Mouse (Mus musculus): ENCODE measurements around the gene Adamts6. TPM values are rescaled to one million over a fixed set of nuclear protein-coding genes. Genes with fewer than 3 reads are reported as not detected.
A peak's percentile ranks its signal among the peaks of the same experiment; 100 is the strongest.

The Adamts6 gene
- polyA plus RNA-seq, 1 experiment from 2014 or later = 3.6 TPM

DNA sequence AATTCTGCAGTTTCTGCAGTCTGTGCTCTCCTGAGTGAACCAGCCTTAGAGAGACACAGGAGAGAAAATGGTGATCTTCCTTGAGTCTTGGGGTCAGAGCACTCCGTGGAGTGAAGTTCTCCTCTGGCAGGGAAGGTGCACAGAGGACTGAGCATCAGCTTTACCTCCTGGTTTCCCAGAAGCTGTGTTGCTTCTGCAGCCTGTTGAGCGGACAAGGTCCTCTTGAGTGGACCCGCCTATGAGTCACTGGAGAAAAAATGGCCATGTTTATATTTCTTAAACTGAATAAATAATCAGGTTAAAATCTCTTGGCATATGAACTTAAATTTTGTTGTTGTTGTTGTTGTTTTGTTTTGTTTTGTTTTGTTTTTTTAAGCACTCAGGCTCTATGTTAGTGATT lies 41.7 kb downstream of the Adamts6 start:
- H3K36me3 ChIP-seq (ENCODE audit: control insufficient read depth, insufficient read depth, low read length) = no peaks in the 10 kb centered on the region
- no peak overlapping the region for H3K4me3 ChIP-seq (ENCODE audit: low read length)
- H3K4me2 ChIP-seq (ENCODE audit: low read depth, low read length) = no peak overlapping the region
- H3K4me1 ChIP-seq (replicated peaks; ENCODE audit: control insufficient read depth, insufficient read depth, low read length) = peaks cover 5% of the 10 kb centered on the region; the same call in 1 of the 2 replicates
- no peaks in the 10 kb centered on the region for H3K9me3 ChIP-seq (ENCODE audit: control insufficient read depth, low read length)
- no peaks in the 10 kb centered on the region for H3K27me3 ChIP-seq (ENCODE audit: control insufficient read depth, insufficient read depth, low read depth, low read length)
- peak; percentile 72 for ATAC-seq (ENCODE audit: low read depth)
- H3K9ac ChIP-seq (ENCODE audit: low read length) = no peak overlapping the region
- WGBS = 64% methylated on average over 3 of the region's 3 CpGs
- peak overlapping the region; percentile 86 for H3K27ac ChIP-seq (ENCODE audit: low read length)

DNA sequence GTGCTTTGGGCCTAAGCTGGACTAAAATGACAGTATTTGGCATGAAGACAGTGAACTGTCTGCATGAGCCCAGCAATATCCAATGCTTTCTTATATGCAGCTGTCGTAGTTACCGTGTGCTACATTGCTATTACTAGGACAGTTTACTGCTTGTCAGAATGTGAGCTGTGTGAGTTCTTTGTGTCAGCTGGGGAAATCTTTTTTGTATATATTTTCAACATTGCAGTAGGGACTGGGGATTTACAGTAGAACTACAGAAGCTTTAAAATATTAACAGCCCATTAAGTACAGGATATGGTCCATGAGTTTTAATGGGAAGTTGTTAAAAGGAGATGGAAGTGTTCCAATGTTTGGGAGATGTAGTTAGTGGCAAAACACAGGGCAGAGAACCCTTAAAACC lies 42.1 kb downstream of the Adamts6 start:
- Histone ChIP-seq H3K9ac (ENCODE audit: low read length) (no peak overlapping the region), H3K4me3 (ENCODE audit: low read length) (no peak overlapping the region), H3K4me1 (replicated peaks; ENCODE audit: control insufficient read depth, insufficient read depth, low read length) (peaks cover 5% of the 10 kb centered on the region; the same call in 1 of the 2 replicates), H3K27me3 (ENCODE audit: control insufficient read depth, insufficient read depth, low read depth, low read length) (no peaks in the 10 kb centered on the region), H3K36me3 (ENCODE audit: control insufficient read depth, insufficient read depth, low read length) (no peaks in the 10 kb centered on the region), H3K27ac (ENCODE audit: low read length) (peak overlapping the region; percentile 39), H3K4me2 (ENCODE audit: low read depth, low read length) (no peak overlapping the region), H3K9me3 (ENCODE audit: control insufficient read depth, low read length) (no peaks in the 10 kb centered on the region)
- peak; percentile 99 for ATAC-seq (ENCODE audit: low read depth)
- 40% methylated on average over 2 of the region's 2 CpGs for WGBS

DNA sequence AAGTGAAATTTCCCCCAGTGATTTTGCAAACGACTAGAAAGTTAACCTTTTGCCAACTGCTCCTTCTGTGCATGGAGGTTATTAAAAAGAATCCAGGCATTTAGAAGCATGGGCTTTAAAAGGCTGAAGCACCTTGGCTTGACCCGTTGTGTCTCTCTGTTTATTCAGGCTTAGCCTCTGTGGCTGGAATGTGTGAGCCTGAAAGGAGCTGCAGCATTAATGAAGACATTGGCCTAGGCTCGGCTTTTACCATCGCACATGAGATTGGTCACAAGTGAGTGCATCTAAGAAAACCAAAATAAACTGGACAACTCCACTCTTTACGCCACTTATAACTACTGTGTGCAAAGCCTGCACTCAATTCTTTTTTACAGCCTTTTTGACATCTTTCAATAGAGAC lies 65.0 kb downstream of the Adamts6 start:
- H3K4me1 ChIP-seq (replicated peaks; ENCODE audit: control insufficient read depth, insufficient read depth, low read length) = no peaks in the 10 kb centered on the region
- H3K9ac ChIP-seq (ENCODE audit: low read length) = no peak overlapping the region
- H3K4me2 ChIP-seq (ENCODE audit: low read depth, low read length) = no peak overlapping the region
- ATAC-seq (ENCODE audit: low read depth) = no peak
- no peaks in the 10 kb centered on the region for H3K36me3 ChIP-seq (ENCODE audit: control insufficient read depth, insufficient read depth, low read length)
- WGBS = 46% methylated on average over 5 of the region's 5 CpGs
- H3K4me3 ChIP-seq (ENCODE audit: low read length) = no peak overlapping the region
- no peaks in the 10 kb centered on the region for H3K27me3 ChIP-seq (ENCODE audit: control insufficient read depth, insufficient read depth, low read depth, low read length)
- no peaks in the 10 kb centered on the region for H3K9me3 ChIP-seq (ENCODE audit: control insufficient read depth, low read length)
- H3K27ac ChIP-seq (ENCODE audit: low read length) = no peak overlapping the region

DNA sequence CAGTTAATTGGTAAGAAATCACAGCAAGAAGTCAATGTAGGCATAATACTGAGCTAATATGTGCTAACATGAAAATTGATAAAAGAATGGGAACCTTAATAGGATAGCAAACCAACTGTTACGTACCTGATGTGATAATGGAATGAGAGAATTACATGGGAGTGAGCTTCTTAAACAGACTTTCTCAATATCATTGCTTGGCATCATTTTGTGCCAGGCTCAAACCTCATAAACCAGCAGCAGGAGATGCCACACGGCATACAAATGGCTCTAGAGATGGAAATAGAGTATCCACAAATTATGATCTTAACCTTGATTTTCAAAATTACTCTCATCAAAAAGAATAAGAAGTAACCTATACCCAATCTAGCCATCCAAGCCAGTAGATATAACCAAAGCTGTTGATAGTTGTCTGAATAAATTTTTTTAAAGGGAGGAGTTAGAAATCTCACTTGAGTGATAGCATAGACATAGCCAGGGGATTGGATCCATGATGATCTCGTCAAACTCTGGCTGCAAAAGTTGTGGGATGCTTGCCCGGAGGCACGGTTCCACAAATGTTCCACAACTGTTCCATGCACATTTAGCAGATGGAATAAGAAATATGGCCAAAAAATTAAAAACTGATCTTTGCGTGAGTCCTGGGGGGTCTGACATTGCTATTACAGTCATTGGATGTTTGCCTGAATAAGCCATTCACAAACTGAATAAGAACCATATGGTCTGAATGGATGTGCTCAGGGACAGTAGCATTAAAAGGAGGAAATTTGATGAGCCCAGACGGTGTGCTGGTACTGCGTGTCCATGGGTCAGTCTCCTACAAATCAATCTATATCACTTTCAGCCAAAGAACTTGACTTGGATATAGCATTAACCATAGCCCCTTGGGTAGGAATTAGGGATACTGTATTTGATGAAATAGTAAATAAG lies 106.1 kb downstream of the Adamts6 start:
- H3K4me1 ChIP-seq (replicated peaks; ENCODE audit: control insufficient read depth, insufficient read depth, low read length) = 0 out of 2 replicates have a peak, but pooled peaks cover 2% of the 10 kb centered on the region
- H3K9me3 ChIP-seq (ENCODE audit: control insufficient read depth, low read length) = no peaks in the 10 kb centered on the region
- no peak overlapping the region for H3K9ac ChIP-seq (ENCODE audit: low read length)
- H3K4me3 ChIP-seq (ENCODE audit: low read length) = no peak overlapping the region
- peak; percentile 57; the same call in 1 of the 2 replicates for ATAC-seq (ENCODE audit: low read depth)
- 84% methylated on average over 8 of the region's 8 CpGs for WGBS
- H3K27me3 ChIP-seq (ENCODE audit: control insufficient read depth, insufficient read depth, low read depth, low read length) = no peaks in the 10 kb centered on the region
- H3K4me2 ChIP-seq (ENCODE audit: low read depth, low read length) = no peak overlapping the region
- H3K27ac ChIP-seq (ENCODE audit: low read length) = no peak overlapping the region
- no peaks in the 10 kb centered on the region for H3K36me3 ChIP-seq (ENCODE audit: control insufficient read depth, insufficient read depth, low read length)

DNA sequence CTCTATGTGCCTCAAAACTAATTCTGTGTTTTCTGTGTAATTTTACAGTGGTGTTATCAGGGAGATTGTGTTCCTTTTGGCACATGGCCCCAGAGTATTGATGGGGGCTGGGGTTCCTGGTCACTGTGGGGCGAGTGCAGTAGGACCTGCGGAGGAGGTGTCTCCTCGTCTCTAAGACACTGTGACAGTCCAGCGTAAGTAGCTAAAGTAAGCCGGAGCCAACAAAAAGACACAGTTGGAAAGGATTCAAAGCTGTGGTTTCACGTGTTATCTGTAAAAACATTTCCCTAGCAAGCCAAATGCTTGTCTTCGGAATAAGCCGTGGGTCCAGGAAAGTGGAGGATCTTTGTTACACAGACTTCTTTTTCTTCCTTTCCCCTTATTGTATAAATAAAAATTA lies 110.2 kb downstream of the Adamts6 start:
- H3K9me3 ChIP-seq (ENCODE audit: control insufficient read depth, low read length) = no peaks in the 10 kb centered on the region
- ATAC-seq (ENCODE audit: low read depth) = no peak
- H3K9ac ChIP-seq (ENCODE audit: low read length) = peak overlapping the region; percentile 11; the same call in 1 of the 2 replicates
- no peaks in the 10 kb centered on the region for H3K27me3 ChIP-seq (ENCODE audit: control insufficient read depth, insufficient read depth, low read depth, low read length)
- H3K4me3 ChIP-seq (ENCODE audit: low read length) = no peak overlapping the region
- peak overlapping the region; percentile 22; the same call in 1 of the 2 replicates for H3K4me2 ChIP-seq (ENCODE audit: low read depth, low read length)
- 45% methylated on average over 8 of the region's 8 CpGs for WGBS
- H3K36me3 ChIP-seq (ENCODE audit: control insufficient read depth, insufficient read depth, low read length) = no peaks in the 10 kb centered on the region
- H3K27ac ChIP-seq (ENCODE audit: low read length) = no peak overlapping the region
- 0 out of 2 replicates have a peak, but pooled peaks cover 2% of the 10 kb centered on the region for H3K4me1 ChIP-seq (replicated peaks; ENCODE audit: control insufficient read depth, insufficient read depth, low read length)

DNA sequence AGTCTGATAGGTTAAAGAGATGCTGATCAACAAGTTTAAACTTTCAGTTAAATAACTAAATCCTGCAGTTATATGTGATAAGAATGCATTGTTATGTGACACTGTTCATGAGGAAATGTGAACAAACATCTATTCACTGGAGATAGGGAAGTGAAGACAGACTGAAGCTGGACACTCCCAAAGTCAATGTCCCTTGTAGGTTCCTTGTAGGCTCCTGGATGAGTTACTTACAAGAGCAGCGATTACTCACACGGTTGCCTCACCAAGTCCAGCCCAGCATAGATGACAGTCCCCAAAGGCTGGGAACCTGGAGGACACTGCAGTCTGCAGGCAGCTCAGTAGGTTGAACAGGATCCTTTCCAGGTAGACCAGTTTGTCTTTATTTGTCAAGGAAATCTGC lies 145.1 kb downstream of the Adamts6 start:
- Histone ChIP-seq H3K27ac (ENCODE audit: low read length) (no peak overlapping the region), H3K9ac (ENCODE audit: low read length) (no peak overlapping the region), H3K4me2 (ENCODE audit: low read depth, low read length) (no peak overlapping the region), H3K36me3 (ENCODE audit: control insufficient read depth, insufficient read depth, low read length) (no peaks in the 10 kb centered on the region), H3K9me3 (ENCODE audit: control insufficient read depth, low read length) (no peaks in the 10 kb centered on the region), H3K4me1 (replicated peaks; ENCODE audit: control insufficient read depth, insufficient read depth, low read length) (no peaks in the 10 kb centered on the region), H3K4me3 (ENCODE audit: low read length) (no peak overlapping the region), H3K27me3 (ENCODE audit: control insufficient read depth, insufficient read depth, low read depth, low read length) (no peaks in the 10 kb centered on the region)
- ATAC-seq (ENCODE audit: low read depth) = no peak
- WGBS = 86% methylated on average over 2 of the region's 2 CpGs

DNA sequence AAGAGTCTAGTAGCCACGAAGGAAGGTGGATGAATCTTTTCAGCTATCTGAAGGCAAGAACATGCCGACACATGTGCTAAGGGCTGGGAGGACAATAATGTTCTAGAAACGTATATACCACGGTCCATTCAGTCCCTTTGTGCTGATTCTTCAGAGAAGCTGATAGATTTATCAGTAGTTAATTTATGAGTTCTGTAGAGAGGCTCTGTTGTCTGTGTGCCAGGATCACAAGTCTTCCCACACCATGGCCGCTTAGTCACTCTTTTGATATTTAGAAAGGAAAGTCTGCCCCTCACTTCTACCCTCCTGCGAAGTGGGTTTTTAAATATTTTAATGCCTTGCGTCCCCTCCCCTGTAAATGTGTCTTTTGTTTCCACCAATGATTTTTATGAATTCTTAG lies 154.9 kb downstream of the Adamts6 start:
- H3K36me3 ChIP-seq (ENCODE audit: control insufficient read depth, insufficient read depth, low read length) = 0 out of 2 replicates have a peak, but pooled peaks cover 2% of the 10 kb centered on the region
- H3K4me2 ChIP-seq (ENCODE audit: low read depth, low read length) = no peak overlapping the region
- H3K27me3 ChIP-seq (ENCODE audit: control insufficient read depth, insufficient read depth, low read depth, low read length) = no peaks in the 10 kb centered on the region
- H3K9ac ChIP-seq (ENCODE audit: low read length) = no peak overlapping the region
- H3K4me3 ChIP-seq (ENCODE audit: low read length) = no peak overlapping the region
- WGBS = 85% methylated on average over 7 of the region's 7 CpGs
- no peaks in the 10 kb centered on the region for H3K4me1 ChIP-seq (replicated peaks; ENCODE audit: control insufficient read depth, insufficient read depth, low read length)
- H3K27ac ChIP-seq (ENCODE audit: low read length) = no peak overlapping the region
- no peak for ATAC-seq (ENCODE audit: low read depth)
- no peaks in the 10 kb centered on the region for H3K9me3 ChIP-seq (ENCODE audit: control insufficient read depth, low read length)

DNA sequence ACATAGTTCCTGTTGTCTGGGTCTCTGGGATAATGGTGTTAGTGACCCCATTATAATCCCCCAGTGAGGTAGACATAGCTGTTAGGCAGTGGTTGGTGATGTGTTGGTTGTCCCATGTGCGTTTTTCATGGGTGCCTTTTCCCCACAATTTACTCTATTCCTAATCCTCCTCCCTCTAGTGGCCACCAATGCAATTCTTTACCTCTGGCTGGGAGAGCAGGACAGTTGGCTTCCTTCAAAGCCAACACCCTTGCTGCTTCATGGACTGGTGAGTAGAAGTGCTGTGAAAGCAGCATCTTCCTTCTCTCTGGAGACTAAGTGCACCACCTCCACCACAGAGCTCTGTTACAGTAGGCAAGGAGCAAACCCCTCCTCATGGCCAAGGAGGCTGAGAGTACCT lies 157.8 kb downstream of the Adamts6 start:
- Histone ChIP-seq H3K9ac (ENCODE audit: low read length) (no peak overlapping the region), H3K4me2 (ENCODE audit: low read depth, low read length) (no peak overlapping the region), H3K27ac (ENCODE audit: low read length) (no peak overlapping the region), H3K9me3 (ENCODE audit: control insufficient read depth, low read length) (no peaks in the 10 kb centered on the region), H3K36me3 (ENCODE audit: control insufficient read depth, insufficient read depth, low read length) (0 out of 2 replicates have a peak, but pooled peaks cover 2% of the 10 kb centered on the region), H3K4me3 (ENCODE audit: low read length) (no peak overlapping the region), H3K4me1 (replicated peaks; ENCODE audit: control insufficient read depth, insufficient read depth, low read length) (no peaks in the 10 kb centered on the region), H3K27me3 (ENCODE audit: control insufficient read depth, insufficient read depth, low read depth, low read length) (no peaks in the 10 kb centered on the region)
- no peak for ATAC-seq (ENCODE audit: low read depth)
- WGBS = 59% methylated on average over 1 of the region's 1 CpGs

DNA sequence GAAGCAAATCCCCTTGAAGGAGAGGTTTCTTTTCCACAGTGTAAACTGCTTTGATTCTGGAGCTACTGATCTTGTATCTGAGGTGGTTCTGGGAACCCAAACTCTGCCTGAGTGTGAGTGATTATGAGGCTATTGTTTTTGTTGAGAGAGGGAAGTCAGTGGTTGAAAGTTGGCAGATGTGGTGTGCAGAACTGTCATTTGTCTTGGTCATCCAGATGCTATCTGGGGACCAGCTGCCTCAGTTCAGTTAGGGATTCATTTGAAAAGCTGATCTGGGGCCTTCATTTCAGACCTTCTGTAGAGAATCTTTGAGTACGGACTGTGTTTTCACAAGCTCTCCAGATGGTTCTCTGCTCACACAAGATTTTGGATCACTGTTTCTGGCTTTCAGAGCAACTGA lies 159.3 kb downstream of the Adamts6 start:
- Histone ChIP-seq H3K4me2 (ENCODE audit: low read depth, low read length) (no peak overlapping the region), H3K4me3 (ENCODE audit: low read length) (no peak overlapping the region), H3K27ac (ENCODE audit: low read length) (no peak overlapping the region), H3K27me3 (ENCODE audit: control insufficient read depth, insufficient read depth, low read depth, low read length) (no peaks in the 10 kb centered on the region), H3K9ac (ENCODE audit: low read length) (no peak overlapping the region), H3K4me1 (replicated peaks; ENCODE audit: control insufficient read depth, insufficient read depth, low read length) (no peaks in the 10 kb centered on the region), H3K9me3 (ENCODE audit: control insufficient read depth, low read length) (no peaks in the 10 kb centered on the region), H3K36me3 (ENCODE audit: control insufficient read depth, insufficient read depth, low read length) (0 out of 2 replicates have a peak, but pooled peaks cover 2% of the 10 kb centered on the region)
- WGBS = 52% methylated on average over 1 of the region's 1 CpGs
- ATAC-seq (ENCODE audit: low read depth) = no peak
